Mouse (Mus musculus): ENCODE measurements at regions not wholly inside any gene's neighbourhood (a gene's known extent, or its start where the extent isn't known, plus 50 kb on each side); places are given as distances from the start of the nearest gene placed in this dataset.

DNA sequence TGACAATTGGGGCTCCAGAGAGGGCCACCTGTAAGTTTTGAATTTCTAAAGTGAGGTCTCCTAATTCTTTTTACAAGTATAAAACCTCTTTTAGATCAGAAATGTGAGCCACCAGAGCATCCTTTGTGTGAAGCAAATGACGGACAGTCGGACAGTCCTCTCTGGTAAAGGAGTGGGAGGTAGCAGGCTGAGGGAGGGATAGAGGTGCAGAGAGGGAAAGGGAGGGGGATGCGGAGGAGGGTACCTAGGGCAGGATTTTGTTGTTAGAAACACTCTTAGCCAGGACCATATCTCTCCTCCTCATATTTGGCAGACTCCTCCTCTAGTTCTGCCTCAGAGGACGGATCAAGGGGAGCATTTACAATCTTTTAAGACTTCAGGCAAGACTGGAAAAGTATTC lies 130.3 kb upstream of the Adcyap1 start:
- no peak for TF ChIP-seq CTCF (IDR thresholded peaks at IDR 0.05; ENCODE audit: borderline replicate concordance, extremely low read depth, insufficient read depth, insufficient read length)
- TF ChIP-seq POLR2A (IDR thresholded peaks at IDR 0.05; ENCODE audit: borderline replicate concordance, extremely low read depth, insufficient read depth, insufficient read length, poor library complexity, severe bottlenecking), result no peak
